Mouse (Mus musculus) embryonic facial prominence, embryonic 14.5 days (tissue): ENCODE measurements at regions not wholly inside any gene's neighbourhood (a gene's known extent, or its start where the extent isn't known, plus 50 kb on each side); places are given as distances from the start of the nearest gene placed in this dataset.

Experiments used
- ATAC-seq: fragments of 200-750 bp; cut with Nextera tagmentation; 2 replicates; pipeline ENCODE4 v1.8.0; 2017; ENCODE audit warnings: low read depth, moderate number of reproducible peaks, moderate TSS enrichment
- DNase-seq: peaks from one replicate; pipeline ENCODE4 v3.0.0-alpha.2; 2015; ENCODE audit warnings: low spot score
- H3K27ac ChIP-seq: fragments of 300-500 bp; sonication (generic); replicated peaks from 2 replicates; pipeline ENCODE4 v1.5.1; 2014; ENCODE audit warnings: low read depth, mild to moderate bottlenecking, low read length, moderate library complexity
- H3K27me3 ChIP-seq: fragments of 300-500 bp; sonication (generic); replicated peaks from 2 replicates; pipeline ENCODE4 v1.6.1; 2014; ENCODE audit warnings: low read length; ENCODE audit not compliant: control insufficient read depth, insufficient read depth
- H3K36me3 ChIP-seq: fragments of 300-500 bp; sonication (generic); 2 replicates; pipeline ENCODE4 v1.6.1; 2014; ENCODE audit warnings: low read length, mixed read lengths; ENCODE audit not compliant: control insufficient read depth, insufficient read depth
- H3K4me1 ChIP-seq: fragments of 300-500 bp; sonication (generic); 2 replicates; pipeline ENCODE4 v1.6.1; 2014; ENCODE audit warnings: antibody characterized with exemption, low read length; ENCODE audit not compliant: control insufficient read depth, insufficient read depth
- H3K4me2 ChIP-seq: fragments of 300-500 bp; sonication (generic); 2 replicates; pipeline ENCODE4 v1.6.1; 2014; ENCODE audit warnings: low read depth, mild to moderate bottlenecking, low read length, moderate library complexity, mixed read lengths
- H3K4me3 ChIP-seq: fragments of 300-500 bp; sonication (generic); 2 replicates; pipeline ENCODE4 v1.5.1; 2014; ENCODE audit warnings: low read depth, mild to moderate bottlenecking, low read length
- H3K9ac ChIP-seq: fragments of 300-500 bp; sonication (generic); 2 replicates; pipeline ENCODE4 v1.6.1; 2014; ENCODE audit warnings: low read depth, mild to moderate bottlenecking, low read length, moderate library complexity, mixed read lengths
- H3K9me3 ChIP-seq: fragments of 300-500 bp; sonication (generic); 2 replicates; pipeline ENCODE4 v1.6.1; 2016; ENCODE audit warnings: low read length; ENCODE audit not compliant: control insufficient read depth
- WGBS: fragments of 180-500 bp; shearing (Covaris S2); extraction: QIAGEN DNeasy Blood & Tissue Kit; methylation state at CpG from one replicate; pipeline ENCODE4 v1.1.7; 2014; 5-methylcytosine and 5-hydroxymethylcytosine counted together

GRCm38 (mm10) chr2:80717979-80718378, 100.9 kb downstream of the Nup35 start:
- Histone ChIP-seq H3K27ac (no peak overlapping the region), H3K4me3 (no peak overlapping the region), H3K4me2 (no peak overlapping the region), H3K9me3 (no peaks in the 10 kb centered on the region), H3K9ac (no peak overlapping the region), H3K4me1 (no peaks in the 10 kb centered on the region), H3K36me3 (no peaks in the 10 kb centered on the region), H3K27me3 (no peaks in the 10 kb centered on the region)
- WGBS, result 50% methylated on average over 2 of the region's 2 CpGs
- DNase-seq, result peak; percentile 20
- no peak for ATAC-seq

- H3K4me1 ChIP-seq, result no peaks in the 10 kb centered on the region
- no peaks in the 10 kb centered on the region for H3K27me3 ChIP-seq
- no peak overlapping the region for H3K9ac ChIP-seq
- peak; percentile 19 for DNase-seq
- no peaks in the 10 kb centered on the region for H3K36me3 ChIP-seq
- no peak overlapping the region for H3K4me2 ChIP-seq
- H3K27ac ChIP-seq, result no peak overlapping the region
- no peaks in the 10 kb centered on the region for H3K9me3 ChIP-seq
- no peak overlapping the region for H3K4me3 ChIP-seq
- ATAC-seq, result no peak
- 66% methylated on average over 5 of the region's 5 CpGs for WGBS
Observed at GRCm38 (mm10) chr2:80724085-80724484, 107.0 kb downstream of the Nup35 start.

GRCm38 (mm10) chr2:80731324-80731723, 114.3 kb downstream of the Nup35 start:
- Histone ChIP-seq H3K4me3 (no peak overlapping the region), H3K27ac (no peak overlapping the region), H3K4me1 (no peaks in the 10 kb centered on the region), H3K4me2 (no peak overlapping the region), H3K36me3 (no peaks in the 10 kb centered on the region), H3K9ac (no peak overlapping the region), H3K27me3 (no peaks in the 10 kb centered on the region), H3K9me3 (no peaks in the 10 kb centered on the region)
- no peak for ATAC-seq
- 73% methylated on average over 3 of the region's 3 CpGs for WGBS
- peak; percentile 63 for DNase-seq

- Histone ChIP-seq H3K36me3 (no peaks in the 10 kb centered on the region), H3K4me3 (no peak overlapping the region), H3K27me3 (no peaks in the 10 kb centered on the region), H3K4me1 (no peaks in the 10 kb centered on the region), H3K4me2 (no peak overlapping the region), H3K9me3 (no peaks in the 10 kb centered on the region; the same call in 1 of the 2 replicates), H3K9ac (no peak overlapping the region), H3K27ac (no peak overlapping the region)
- ATAC-seq (no peak), DNase-seq (no peak)
- 68% methylated on average over 6 of the region's 6 CpGs for WGBS
Observed at GRCm38 (mm10) chr2:80746737-80747136, 129.7 kb downstream of the Nup35 start.

- no peaks in the 10 kb centered on the region for H3K9me3 ChIP-seq
- ATAC-seq, result no peak
- H3K9ac ChIP-seq, result no peak overlapping the region
- no peaks in the 10 kb centered on the region for H3K4me1 ChIP-seq
- 24% methylated on average over 3 of the region's 3 CpGs for WGBS
- no peak overlapping the region for H3K4me2 ChIP-seq
- DNase-seq, result peak; percentile 83
- no peak overlapping the region for H3K27ac ChIP-seq
- H3K36me3 ChIP-seq, result no peaks in the 10 kb centered on the region
- no peak overlapping the region for H3K4me3 ChIP-seq
- H3K27me3 ChIP-seq, result no peaks in the 10 kb centered on the region
Observed at GRCm38 (mm10) chr2:80762013-80762612, 145.1 kb downstream of the Nup35 start.

GRCm38 (mm10) chr2:80771176-80771575, 154.1 kb downstream of the Nup35 start:
- H3K9me3 ChIP-seq, result no peaks in the 10 kb centered on the region
- 33% methylated on average over 5 of the region's 5 CpGs for WGBS
- peak; percentile 55 for DNase-seq

GRCm38 (mm10) chr2:80772455-80772854, 155.4 kb downstream of the Nup35 start:
- H3K9ac ChIP-seq, result no peak overlapping the region
- no peak for DNase-seq
- H3K4me3 ChIP-seq, result no peak overlapping the region
- H3K36me3 ChIP-seq, result no peaks in the 10 kb centered on the region
- no peak overlapping the region for H3K27ac ChIP-seq
- no peak for ATAC-seq
- H3K4me1 ChIP-seq, result no peaks in the 10 kb centered on the region
- whole genome bisulfite sequencing, result 69% methylated on average over 3 of the region's 3 CpGs
- H3K9me3 ChIP-seq, result no peaks in the 10 kb centered on the region
- no peaks in the 10 kb centered on the region for H3K27me3 ChIP-seq
- H3K4me2 ChIP-seq, result no peak overlapping the region

More at GRCm38 (mm10) chr2:80771176-80771575, 154.1 kb downstream of the Nup35 start:
- no peak overlapping the region for H3K4me3 ChIP-seq
- no peaks in the 10 kb centered on the region for H3K36me3 ChIP-seq
- H3K4me1 ChIP-seq, result no peaks in the 10 kb centered on the region
- H3K27me3 ChIP-seq, result no peaks in the 10 kb centered on the region
- no peak overlapping the region for H3K27ac ChIP-seq
- no peak overlapping the region for H3K4me2 ChIP-seq
- no peak overlapping the region for H3K9ac ChIP-seq
- no peak for ATAC-seq

- H3K9me3 ChIP-seq, result no peaks in the 10 kb centered on the region
- H3K4me3 ChIP-seq, result no peak overlapping the region
- DNase-seq (no peak), ATAC-seq (no peak)
- H3K4me1 ChIP-seq, result no peaks in the 10 kb centered on the region
- H3K36me3 ChIP-seq, result no peaks in the 10 kb centered on the region
- H3K9ac ChIP-seq, result no peak overlapping the region
- H3K27me3 ChIP-seq, result no peaks in the 10 kb centered on the region
- H3K4me2 ChIP-seq, result no peak overlapping the region
- H3K27ac ChIP-seq, result no peak overlapping the region
- 71% methylated on average over 4 of the region's 4 CpGs for WGBS
Observed at GRCm38 (mm10) chr2:80786370-80786769, 169.3 kb downstream of the Nup35 start.

- Histone ChIP-seq H3K27me3 (no peaks in the 10 kb centered on the region), H3K4me1 (no peaks in the 10 kb centered on the region), H3K36me3 (no peaks in the 10 kb centered on the region), H3K4me3 (no peak overlapping the region), H3K9ac (no peak overlapping the region), H3K27ac (no peak overlapping the region), H3K4me2 (no peak overlapping the region), H3K9me3 (no peaks in the 10 kb centered on the region)
- WGBS, result 73% methylated on average over 14 of the region's 14 CpGs
- no peak for ATAC-seq
- no peak for DNase-seq
Observed at GRCm38 (mm10) chr2:80793345-80794147, 176.5 kb downstream of the Nup35 start.
